Mouse (Mus musculus): ENCODE data around the gene Sf3b3. TPM values are rescaled to one million over a fixed set of nuclear protein-coding genes. Genes with fewer than 3 reads are reported as not detected.

Sf3b3 gene
- total and polyA plus RNA-seq, 3 experiments, result 167 to 224 (median 170) TPM

GRCm38 (mm10) chr8:110859651-110860501 lies 13.3 kb upstream of the Sf3b3 start:
- TF ChIP-seq RCOR1 (IDR thresholded peaks at IDR 0.05; ENCODE audit: low read depth, low read length) (no peak), CTCF (IDR thresholded peaks at IDR 0.05 in 2 of 3, conservative IDR thresholded peaks at IDR 0.05 in 1 of 3; ENCODE audit: control insufficient read depth in 1 of 3, insufficient read depth in 1 of 3, low read depth in 2 of 3, low read length in 3 of 3, poor library complexity in 1 of 3, severe bottlenecking in 1 of 3) (peak; percentile 16 to 68 (median 47); a peak in 4 of 6 replicates), ZNF384 (IDR thresholded peaks at IDR 0.05; ENCODE audit: low read depth, low read length) (peak; percentile 43; the same call in 1 of the 2 replicates), ZC3H11A (IDR thresholded peaks at IDR 0.05; ENCODE audit: low read depth, low read length) (peak; percentile 73), E2F4 (IDR thresholded peaks at IDR 0.05; ENCODE audit: borderline replicate concordance, low read depth, low read length) (no peak), SMC3 (IDR thresholded peaks at IDR 0.05; ENCODE audit: low read depth, low read length) (peak; percentile 76), RAD21 (IDR thresholded peaks at IDR 0.05; ENCODE audit: low read depth, low read length) (peak; percentile 77)
- no peak overlapping the region for H3K27ac ChIP-seq (ENCODE audit: control insufficient read depth, low read depth, low read length)
- peak; percentile 50 for DNase-seq (ENCODE audit: low read depth, low spot score)
- H3K4me1 ChIP-seq (ENCODE audit: control insufficient read depth in 1 of 2, insufficient read depth in 2 of 2, low read length in 2 of 2), result no peaks in the 10 kb centered on the region
- peaks cover 0 to 26% of the 10 kb centered on the region in 2 experiments; a peak in 2 of 4 replicates for H3K36me3 ChIP-seq (ENCODE audit: control insufficient read depth in 1 of 2, insufficient read depth in 2 of 2, low read length in 2 of 2)
- no peaks in the 10 kb centered on the region for H3K9me3 ChIP-seq (replicated peaks; ENCODE audit: insufficient read depth, low read length)
- no peak overlapping the region for H3K9ac ChIP-seq (ENCODE audit: control insufficient read depth, low read depth, low read length, poor library complexity, severe bottlenecking)
- H3K27me3 ChIP-seq (ENCODE audit: control insufficient read depth in 1 of 2, insufficient read depth in 2 of 2, low read length in 2 of 2), result no peaks in the 10 kb centered on the region
- H3K4me3 ChIP-seq (ENCODE audit: control insufficient read depth in 1 of 2, insufficient read depth in 1 of 2, low read depth in 2 of 2, low read length in 2 of 2), result no peak overlapping the region
- no peaks in the 10 kb centered on the region for H3K79me2 ChIP-seq (ENCODE audit: control insufficient read depth, insufficient read depth, low read length, poor library complexity)

- no peaks in the 10 kb centered on the region for H3K4me1 ChIP-seq (ENCODE audit: control insufficient read depth in 1 of 2, insufficient read depth in 2 of 2, low read length in 2 of 2)
- no peak overlapping the region for H3K4me3 ChIP-seq (ENCODE audit: control insufficient read depth in 1 of 2, insufficient read depth in 1 of 2, low read depth in 2 of 2, low read length in 2 of 2)
- peaks cover 0 to 36% of the 10 kb centered on the region in 2 experiments; a peak in 2 of 4 replicates for H3K36me3 ChIP-seq (ENCODE audit: control insufficient read depth in 1 of 2, insufficient read depth in 2 of 2, low read length in 2 of 2)
- H3K79me2 ChIP-seq (ENCODE audit: control insufficient read depth, insufficient read depth, low read length, poor library complexity), result no peaks in the 10 kb centered on the region
- no peak overlapping the region for H3K27ac ChIP-seq (ENCODE audit: control insufficient read depth, low read depth, low read length)
- peak; percentile 63 for DNase-seq (ENCODE audit: low read depth, low spot score)
- no peaks in the 10 kb centered on the region for H3K27me3 ChIP-seq (ENCODE audit: control insufficient read depth in 1 of 2, insufficient read depth in 2 of 2, low read length in 2 of 2)
- H3K9ac ChIP-seq (ENCODE audit: control insufficient read depth, low read depth, low read length, poor library complexity, severe bottlenecking), result no peak overlapping the region
- no peaks in the 10 kb centered on the region for H3K9me3 ChIP-seq (replicated peaks; ENCODE audit: insufficient read depth, low read length)
- TF ChIP-seq EP300 (IDR thresholded peaks at IDR 0.05; ENCODE audit: low read depth in 1 of 2, low read length in 2 of 2) (no peak), MYB (IDR thresholded peaks at IDR 0.05; ENCODE audit: low read depth, low read length) (no peak), RCOR1 (IDR thresholded peaks at IDR 0.05; ENCODE audit: low read depth, low read length) (no peak), E2F4 (IDR thresholded peaks at IDR 0.05; ENCODE audit: borderline replicate concordance, low read depth, low read length) (no peak), ZNF384 (IDR thresholded peaks at IDR 0.05; ENCODE audit: low read depth, low read length) (no peak), POLR2AphosphoS5 (IDR thresholded peaks at IDR 0.05; ENCODE audit: borderline replicate concordance, low read depth, low read length) (no peak), ZMIZ1 (IDR thresholded peaks at IDR 0.05; ENCODE audit: low read depth, low read length) (no peak), ZKSCAN1 (IDR thresholded peaks at IDR 0.05; ENCODE audit: low read depth, low read length) (no peak), UBTF (IDR thresholded peaks at IDR 0.05; ENCODE audit: borderline replicate concordance, insufficient read depth, low read depth, low read length) (no peak), CTCF (IDR thresholded peaks at IDR 0.05 in 2 of 3, conservative IDR thresholded peaks at IDR 0.05 in 1 of 3; ENCODE audit: control insufficient read depth in 1 of 3, insufficient read depth in 1 of 3, low read depth in 2 of 3, low read length in 3 of 3, poor library complexity in 1 of 3, severe bottlenecking in 1 of 3) (peak; percentile 27 to 57 (median 41); a peak in 4 of 6 replicates), HCFC1 (IDR thresholded peaks at IDR 0.05; ENCODE audit: low read depth, low read length) (no peak), SIN3A (IDR thresholded peaks at IDR 0.05; ENCODE audit: low read length) (peak; percentile 54; the same call in 1 of the 2 replicates), CHD2 (IDR thresholded peaks at IDR 0.05; ENCODE audit: low read length) (no peak), BHLHE40 (IDR thresholded peaks at IDR 0.05; ENCODE audit: borderline replicate concordance, low read depth, low read length) (no peak), KAT2A (conservative IDR thresholded peaks at IDR 0.05; ENCODE audit: low read depth, low read length) (no peak), CHD1 (IDR thresholded peaks at IDR 0.05; ENCODE audit: low read depth, low read length) (no peak), NELFE (IDR thresholded peaks at IDR 0.05; ENCODE audit: low read depth, low read length) (no peak), ZC3H11A (IDR thresholded peaks at IDR 0.05; ENCODE audit: low read depth, low read length) (peak; percentile 43), TBP (IDR thresholded peaks at IDR 0.05; ENCODE audit: low read depth, low read length) (peak; percentile 94), MAX (IDR thresholded peaks at IDR 0.05; ENCODE audit: low read length) (no peak), TCF12 (IDR thresholded peaks at IDR 0.05; ENCODE audit: low read depth, low read length) (no peak), ELF1 (IDR thresholded peaks at IDR 0.05; ENCODE audit: low read depth, low read length) (no peak), GABPA (IDR thresholded peaks at IDR 0.05; ENCODE audit: low read depth, low read length) (no peak), SMC3 (IDR thresholded peaks at IDR 0.05; ENCODE audit: low read depth, low read length) (peak; percentile 60), TAL1 (IDR thresholded peaks at IDR 0.05; ENCODE audit: low read length) (no peak), USF1 (IDR thresholded peaks at IDR 0.05; ENCODE audit: low read depth, low read length) (no peak)
These were observed 10.3 kb upstream of the Sf3b3 start for GRCm38 (mm10) chr8:110856760-110857461.
